50 mouse cellular contexts compared by ENCODE assay signal in genomic region chrX:140082535-140082934, GRCm38 (mm10). TPM values are rescaled to one million over a fixed set of nuclear protein-coding genes. Genes with fewer than 3 reads are reported as not detected.
"Had no signal": no experiment of that assay in that cellular context is flagged by ENCODE, and none has a peak within 500 bp of the region (broad histone marks: within the 10 kb centered on the region; RNA-seq: fewer than 3 reads in every experiment).

No protein-coding gene starts in this region.

- H3K9me3 ChIP-seq: heart, embryonic 12.5 days; heart, embryonic 13.5 days; heart, embryonic 15.5 days; hindbrain, embryonic 10.5 days; hindbrain, embryonic 12.5 days; hindbrain, embryonic 13.5 days; hindbrain, embryonic 15.5 days; intestine, embryonic 15.5 days; kidney, embryonic 15.5 days had no signal

- H3K4me2 ChIP-seq: heart, embryonic 11.5 days; heart, embryonic 12.5 days; heart, embryonic 13.5 days; heart, embryonic 15.5 days; hindbrain, embryonic 12.5 days; hindbrain, embryonic 13.5 days; hindbrain, embryonic 14.5 days; hindbrain, embryonic 15.5 days; intestine, embryonic 15.5 days; kidney, embryonic 15.5 days had no signal

- H3K27me3 ChIP-seq: heart, embryonic 12.5 days; heart, embryonic 13.5 days; heart, embryonic 15.5 days; hindbrain, embryonic 12.5 days; intestine, embryonic 15.5 days had no signal

- H3K36me3 ChIP-seq: heart, embryonic 12.5 days; heart, embryonic 13.5 days; heart, embryonic 15.5 days; hindbrain, embryonic 10.5 days; hindbrain, embryonic 12.5 days; hindbrain, embryonic 13.5 days; hindbrain, embryonic 15.5 days; intestine, embryonic 15.5 days; kidney, embryonic 15.5 days had no signal

- ATAC-seq: hindbrain, embryonic 16.5 days; hindbrain, postnatal 0 days; inflammation-experienced regulatory T-cells, adult 6 months; intestine, embryonic 15.5 days; intestine, embryonic 16.5 days; intestine, postnatal 0 days had no signal

- H3K27ac ChIP-seq: heart, embryonic 13.5 days; heart, embryonic 15.5 days; hindbrain, embryonic 10.5 days; hindbrain, embryonic 12.5 days; hindbrain, embryonic 13.5 days; hindbrain, embryonic 14.5 days; hindbrain, embryonic 15.5 days; hindbrain, postnatal 0 days; intestine, embryonic 15.5 days; kidney, embryonic 15.5 days; kidney, postnatal 0 days; layer of hippocampus, adult 2 months; left cerebral cortex, adult 2 months had no signal

- DNase-seq: heart, postnatal 10 days; heart, postnatal 14 days; heart, postnatal 36 days; heart, postnatal 4 days; kidney, adult 11 months; kidney, adult 18-20 months; kidney, adult 2 months; kidney, adult 8-10 months; kidney, adult 9 months; kidney, postnatal 10 days; kidney, postnatal 14 days; kidney, postnatal 25 days; kidney, postnatal 36 days; kidney, postnatal 4 days; layer of hippocampus, adult 9-11 months; layer of hippocampus, postnatal 36 days had no signal

- H3K9ac ChIP-seq: heart, embryonic 12.5 days; heart, embryonic 13.5 days; heart, embryonic 15.5 days; hindbrain, embryonic 12.5 days; hindbrain, embryonic 13.5 days; hindbrain, embryonic 14.5 days; hindbrain, embryonic 15.5 days; intestine, embryonic 15.5 days; kidney, embryonic 15.5 days had no signal

- H3K4me3 ChIP-seq: heart, embryonic 12.5 days; heart, embryonic 13.5 days; heart, embryonic 15.5 days; hindbrain, embryonic 10.5 days; hindbrain, embryonic 12.5 days; hindbrain, embryonic 13.5 days; hindbrain, embryonic 15.5 days; intestine, embryonic 15.5 days; kidney, embryonic 15.5 days; layer of hippocampus, adult 2 months; left cerebral cortex, adult 2 months had no signal

- H3K4me1 ChIP-seq: heart, embryonic 12.5 days; heart, embryonic 13.5 days; heart, embryonic 15.5 days; hindbrain, embryonic 10.5 days; hindbrain, embryonic 12.5 days; hindbrain, embryonic 13.5 days; hindbrain, embryonic 15.5 days; intestine, embryonic 15.5 days; kidney, embryonic 15.5 days had no signal

RNA-seq across cellular contexts. Expression of gene Pih1h3b, which starts 19.9 kb away (rescaled TPM):
- total RNA-seq: heart, postnatal 10 days; heart, postnatal 14 days; heart, postnatal 25 days; heart, postnatal 36 days; heart, postnatal 4 days; hematopoietic stem cell, adult 5-6 weeks; hindbrain, postnatal 0 days; layer of hippocampus, adult 2 months; layer of hippocampus, adult 8-10 months; layer of hippocampus, postnatal 14 days; layer of hippocampus, postnatal 25 days; layer of hippocampus, postnatal 36 days; left cerebral cortex, adult 18-20 months; left cerebral cortex, adult 2 months; left cerebral cortex, adult 8-10 months had no signal
- polyA plus RNA-seq: heart, embryonic 11.5 days; heart, embryonic 12.5 days; heart, embryonic 13.5 days; heart, embryonic 14.5 days; heart, embryonic 15.5 days; heart, embryonic 16.5 days; heart, postnatal 0 days; hindbrain, embryonic 10.5 days; hindbrain, embryonic 11.5 days; hindbrain, embryonic 12.5 days; hindbrain, embryonic 14.5 days; hindbrain, embryonic 15.5 days; hindbrain, embryonic 16.5 days; hindbrain, postnatal 0 days; inflammation-experienced regulatory T-cells, adult 6 months; intestine, embryonic 14.5 days; intestine, embryonic 15.5 days; intestine, embryonic 16.5 days; intestine, postnatal 0 days; kidney, adult 2 months; kidney, embryonic 14.5 days; kidney, embryonic 15.5 days; kidney, embryonic 16.5 days; kidney, postnatal 0 days; large intestine, adult 2 months had no signal

RNA-seq across cellular contexts. Expression of gene Nup62cl, which starts 20.0 kb away (rescaled TPM):
- total RNA-seq: heart, postnatal 10 days; heart, postnatal 14 days; heart, postnatal 25 days; heart, postnatal 36 days; hematopoietic stem cell, adult 5-6 weeks had no signal
- polyA plus RNA-seq: inflammation-experienced regulatory T-cells, adult 6 months had no signal
